Mouse (Mus musculus) lung, embryonic 14.5 days (tissue): ENCODE data around the gene Prox1. TPM values are rescaled to one million over a fixed set of nuclear protein-coding genes. Genes with fewer than 3 reads are reported as not detected.

Experiments
- ATAC-seq: fragments of 200-750 bp; cut with Nextera tagmentation; 2 replicates; pipeline ENCODE4 v1.8.0; 2017; ENCODE audit warnings: mild to moderate bottlenecking, moderate TSS enrichment, moderate library complexity; ENCODE audit not compliant: insufficient read depth
- DNase-seq: peaks from one replicate; pipeline ENCODE4 v3.0.0-alpha.2; 2015
- H3K27ac ChIP-seq: fragments of 300-500 bp; sonication (generic); 2 replicates; pipeline ENCODE4 v1.5.1; 2014; ENCODE audit warnings: low read depth, mild to moderate bottlenecking, moderate library complexity
- H3K27me3 ChIP-seq: fragments of 300-500 bp; sonication (generic); 2 replicates; pipeline ENCODE4 v1.6.1; 2014; ENCODE audit warnings: low read length, control low read depth; ENCODE audit not compliant: insufficient read depth
- H3K36me3 ChIP-seq: fragments of 300-500 bp; sonication (generic); 2 replicates; pipeline ENCODE4 v1.6.1; 2014; ENCODE audit warnings: control low read depth; ENCODE audit not compliant: insufficient read depth
- H3K4me1 ChIP-seq: fragments of 300-500 bp; sonication (generic); 2 replicates; pipeline ENCODE4 v1.6.1; 2014; ENCODE audit warnings: antibody characterized with exemption, control low read depth; ENCODE audit not compliant: insufficient read depth
- H3K4me2 ChIP-seq: fragments of 300-500 bp; sonication (generic); 2 replicates; pipeline ENCODE4 v1.6.1; 2014; ENCODE audit warnings: mild to moderate bottlenecking
- H3K4me3 ChIP-seq: fragments of 300-500 bp; sonication (generic); 2 replicates; pipeline ENCODE4 v1.5.1; 2014; ENCODE audit warnings: low read depth, low read length
- H3K9ac ChIP-seq: fragments of 300-500 bp; sonication (generic); 2 replicates; pipeline ENCODE4 v1.6.1; 2014
- H3K9me3 ChIP-seq: fragments of 300-500 bp; sonication (generic); 2 replicates; pipeline ENCODE4 v1.6.1; 2016; ENCODE audit warnings: low read depth, low read length, control low read depth
- CTCF ChIP-seq: IDR thresholded peaks from 2 replicates; pipeline ENCODE4 v1.5.1; 2016; ENCODE audit warnings: antibody characterized with exemption, low read depth
- WGBS: fragments of 180-500 bp; shearing (Covaris S2); extraction: QIAGEN DNeasy Blood & Tissue Kit; methylation state at CpG from one replicate; pipeline ENCODE4 v1.1.7; 2014; 5-methylcytosine and 5-hydroxymethylcytosine counted together
- polyA plus RNA-seq: library from polyadenylated mRNA; unstranded; fragments of >200 nt; fragmentation: Nextera tagmentation; extraction: Ambion mirVana; gene quantifications from 2 replicates; pipeline ENCODE4 v1.2.1, GENCODE M21; 2014

The Prox1 gene
- polyA plus RNA-seq, 1 experiment from 2014 or later: 2.0 TPM

DNA sequence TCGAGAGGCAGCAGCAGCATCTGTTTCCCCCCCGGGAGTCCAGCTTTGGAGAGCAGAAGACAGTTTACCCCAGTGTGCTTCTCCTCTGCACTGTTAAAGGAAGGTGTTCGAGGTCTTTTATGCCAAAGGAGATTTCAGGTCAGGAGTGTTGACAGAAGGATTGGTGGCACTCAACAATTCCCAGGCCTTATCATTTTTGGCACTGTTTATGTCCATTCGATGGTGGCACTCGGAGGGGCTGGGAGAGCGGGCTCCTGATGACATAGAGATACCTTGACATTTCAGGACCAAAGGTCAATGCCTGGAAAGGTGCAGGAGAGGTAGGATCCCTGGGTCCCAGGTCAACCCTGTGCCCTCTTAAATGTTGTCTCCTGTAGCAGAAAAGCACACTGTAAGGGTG is 31.2 kb upstream of the Prox1 start:
- ATAC-seq: no peak
- Histone ChIP-seq H3K27me3 (no peaks in the 10 kb centered on the region), H3K4me3 (no peak overlapping the region), H3K4me1 (no peaks in the 10 kb centered on the region), H3K27ac (no peak overlapping the region), H3K9ac (no peak overlapping the region), H3K9me3 (no peaks in the 10 kb centered on the region), H3K4me2 (no peak overlapping the region), H3K36me3 (no peaks in the 10 kb centered on the region)
- no peak for DNase-seq
- 50% methylated on average over 6 of the region's 6 CpGs for WGBS
- no peak for TF ChIP-seq CTCF

DNA sequence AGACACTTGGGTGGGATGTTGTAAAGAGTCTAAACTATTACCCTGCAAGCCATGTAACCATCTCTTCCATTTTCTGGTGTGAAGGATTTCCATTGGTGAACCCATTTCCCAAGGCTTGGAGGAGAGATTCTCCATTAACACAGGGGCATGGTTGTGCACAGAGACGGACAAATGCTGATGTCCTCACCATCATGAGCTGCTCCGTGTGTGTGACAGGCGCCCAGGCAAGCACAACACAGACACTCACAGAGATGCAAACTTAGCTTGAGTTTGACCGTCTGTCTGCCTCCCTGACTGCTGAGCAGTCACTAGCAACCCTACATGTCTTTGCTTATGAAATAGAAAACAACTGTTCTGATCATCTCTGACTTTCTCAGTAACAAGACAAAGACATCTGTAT is 30.5 kb upstream of the Prox1 start:
- 85% methylated on average over 4 of the region's 4 CpGs for WGBS
- no peaks in the 10 kb centered on the region for H3K36me3 ChIP-seq
- no peak overlapping the region for H3K4me2 ChIP-seq
- no peak for ATAC-seq
- H3K27me3 ChIP-seq: no peaks in the 10 kb centered on the region
- H3K4me1 ChIP-seq: no peaks in the 10 kb centered on the region
- no peak overlapping the region for H3K4me3 ChIP-seq
- H3K9me3 ChIP-seq: no peaks in the 10 kb centered on the region
- TF ChIP-seq CTCF: no peak
- no peak overlapping the region for H3K27ac ChIP-seq
- no peak overlapping the region for H3K9ac ChIP-seq
- DNase-seq: no peak

- Histone ChIP-seq H3K9me3 (no peaks in the 10 kb centered on the region), H3K27me3 (no peaks in the 10 kb centered on the region), H3K4me2 (no peak overlapping the region), H3K4me1 (no peaks in the 10 kb centered on the region), H3K36me3 (no peaks in the 10 kb centered on the region), H3K9ac (no peak overlapping the region), H3K27ac (no peak overlapping the region), H3K4me3 (no peak overlapping the region)
- DNase-seq: no peak
- ATAC-seq: no peak
- TF ChIP-seq CTCF: no peak
- 75% methylated on average over 2 of the region's 2 CpGs for WGBS
These were observed 27.7 kb upstream of the Prox1 start for GRCm38 (mm10) chr1:190198247-190198646.

GRCm38 (mm10) chr1:190192011-190192410 is 21.5 kb upstream of the Prox1 start:
- Histone ChIP-seq H3K4me1 (no peaks in the 10 kb centered on the region; the same call in 1 of the 2 replicates), H3K9me3 (no peaks in the 10 kb centered on the region), H3K9ac (no peak overlapping the region), H3K4me3 (no peak overlapping the region), H3K27ac (no peak overlapping the region), H3K4me2 (no peak overlapping the region), H3K27me3 (peaks cover 3% of the 10 kb centered on the region; the same call in 1 of the 2 replicates), H3K36me3 (no peaks in the 10 kb centered on the region)
- WGBS: 86% methylated on average over 13 of the region's 13 CpGs
- no peak for TF ChIP-seq CTCF
- no peak for DNase-seq
- ATAC-seq: no peak

DNA sequence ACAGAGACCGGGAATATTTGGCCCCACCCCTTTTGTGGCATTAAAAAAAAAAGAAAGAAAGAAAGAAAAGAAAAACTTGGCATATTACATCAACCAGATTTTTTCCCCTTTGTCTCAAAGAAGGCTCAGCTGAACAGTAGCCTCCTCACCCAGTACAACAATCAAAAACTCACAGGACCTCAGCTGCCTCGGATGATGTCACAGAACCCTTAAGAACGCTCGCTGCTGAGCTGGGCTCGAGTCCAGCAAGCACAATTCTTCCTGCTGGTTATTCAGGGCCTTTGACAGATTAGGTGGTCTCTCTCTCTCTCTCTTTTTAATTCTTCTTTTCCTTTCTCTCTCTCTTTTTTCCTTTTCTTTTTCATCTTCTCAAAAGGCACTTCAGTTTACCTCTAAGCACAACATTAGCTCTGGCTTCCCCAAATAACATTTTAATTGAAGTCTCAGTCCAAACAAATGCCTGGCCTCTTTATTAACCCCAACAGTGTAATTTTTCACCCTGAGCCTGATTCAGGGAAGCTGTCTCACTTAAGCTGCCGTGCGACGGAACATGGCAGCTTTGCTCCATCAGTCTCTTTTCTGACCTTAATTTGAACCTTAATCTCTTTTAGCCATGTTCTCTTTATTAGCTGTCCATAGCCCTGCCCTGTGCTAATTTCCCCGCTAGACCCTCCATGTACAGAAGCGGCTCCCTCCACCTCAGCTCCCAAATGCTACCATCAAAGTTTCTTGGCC is 19.9 kb upstream of the Prox1 start:
- H3K4me3 ChIP-seq: no peak overlapping the region
- no peak overlapping the region for H3K4me2 ChIP-seq
- H3K27ac ChIP-seq: no peak overlapping the region
- H3K9me3 ChIP-seq: no peaks in the 10 kb centered on the region
- no peak overlapping the region for H3K9ac ChIP-seq
- H3K27me3 ChIP-seq: peaks cover 3% of the 10 kb centered on the region; the same call in 1 of the 2 replicates
- DNase-seq (peak; percentile 83), ATAC-seq (no peak)
- no peaks in the 10 kb centered on the region; the same call in 1 of the 2 replicates for H3K4me1 ChIP-seq
- no peak for TF ChIP-seq CTCF
- WGBS: 19% methylated on average over 10 of the region's 10 CpGs
- H3K36me3 ChIP-seq: no peaks in the 10 kb centered on the region

GRCm38 (mm10) chr1:190189125-190189524 is 18.6 kb upstream of the Prox1 start:
- Histone ChIP-seq H3K27me3 (peaks cover 3% of the 10 kb centered on the region; the same call in 1 of the 2 replicates), H3K4me2 (no peak overlapping the region), H3K9ac (no peak overlapping the region), H3K4me1 (no peaks in the 10 kb centered on the region; the same call in 1 of the 2 replicates), H3K27ac (no peak overlapping the region), H3K4me3 (no peak overlapping the region), H3K9me3 (no peaks in the 10 kb centered on the region), H3K36me3 (no peaks in the 10 kb centered on the region)
- no peak for ATAC-seq
- TF ChIP-seq CTCF: no peak
- WGBS: 73% methylated on average over 2 of the region's 2 CpGs
- no peak for DNase-seq

GRCm38 (mm10) chr1:190186336-190186735 is 15.8 kb upstream of the Prox1 start:
- Histone ChIP-seq H3K36me3 (no peaks in the 10 kb centered on the region), H3K9me3 (no peaks in the 10 kb centered on the region), H3K27ac (no peak overlapping the region), H3K4me3 (no peak overlapping the region), H3K4me2 (no peak overlapping the region), H3K9ac (no peak overlapping the region), H3K4me1 (no peaks in the 10 kb centered on the region; the same call in 1 of the 2 replicates), H3K27me3 (peaks cover 3% of the 10 kb centered on the region; the same call in 1 of the 2 replicates)
- WGBS: 81% methylated on average over 4 of the region's 4 CpGs
- ATAC-seq (no peak), DNase-seq (no peak)
- TF ChIP-seq CTCF: no peak
